Mouse (Mus musculus) forelimb bud, embryonic 11.5 days (tissue): ENCODE data around the gene Cyp2b19.
A peak's percentile ranks its signal among the peaks of the same experiment; 100 is the strongest.
"Not testable (repeated sequence)": the region's sequence is repeated elsewhere in the genome, so short reads cannot be mapped to it uniquely, and the experiment has no call there.

Experiments
- DNase-seq: peaks from one replicate; pipeline ENCODE4 v3.0.0-alpha.2; 2012; ENCODE audit warnings: low read depth, low spot score

Cyp2b19 gene

DNA sequence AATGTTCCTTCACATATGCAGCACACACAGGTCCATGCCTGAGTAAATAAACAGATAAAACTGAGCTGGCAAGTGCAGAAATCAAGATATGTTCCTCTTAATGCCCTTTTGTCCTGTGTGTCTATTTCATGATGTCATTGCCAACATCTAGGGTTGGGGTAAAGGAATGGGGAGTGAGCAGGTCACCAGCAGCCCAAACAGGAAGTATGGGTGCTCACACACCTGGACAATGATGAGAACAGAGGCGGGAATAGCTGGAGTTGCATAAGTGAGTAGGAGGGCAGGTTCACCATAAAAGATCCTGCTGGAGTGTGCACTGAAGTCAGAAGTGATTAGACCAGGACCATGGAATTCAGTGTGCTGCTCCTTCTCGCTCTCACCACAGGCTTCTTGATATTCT lies at the start of gene Cyp2b19:
Cyp2b19 (plus strand) TSS at position 301 of the 400 bp plus-strand sequence.
- no peak for DNase-seq

DNA sequence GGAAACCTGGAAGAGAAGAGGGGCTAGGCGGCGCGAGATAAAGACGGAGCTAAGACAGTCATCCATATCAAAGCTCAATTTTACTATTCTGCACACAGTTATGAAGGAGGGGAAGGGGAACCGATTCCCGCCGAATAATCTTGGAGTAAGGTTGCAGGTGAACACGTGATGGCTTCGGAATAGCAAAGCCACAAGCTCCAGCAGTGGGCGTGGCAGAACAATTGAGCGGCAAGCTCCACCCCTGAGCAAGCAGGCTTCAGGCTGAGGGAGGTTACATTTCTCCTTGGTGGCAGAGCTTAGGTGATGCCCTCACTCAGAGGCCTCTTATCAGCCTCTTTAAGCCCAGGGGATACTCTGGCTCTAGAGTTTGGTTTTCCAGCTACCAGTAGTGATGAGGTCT lies 45.9 kb upstream of the Cyp2b19 start:
- no peak for DNase-seq

DNA sequence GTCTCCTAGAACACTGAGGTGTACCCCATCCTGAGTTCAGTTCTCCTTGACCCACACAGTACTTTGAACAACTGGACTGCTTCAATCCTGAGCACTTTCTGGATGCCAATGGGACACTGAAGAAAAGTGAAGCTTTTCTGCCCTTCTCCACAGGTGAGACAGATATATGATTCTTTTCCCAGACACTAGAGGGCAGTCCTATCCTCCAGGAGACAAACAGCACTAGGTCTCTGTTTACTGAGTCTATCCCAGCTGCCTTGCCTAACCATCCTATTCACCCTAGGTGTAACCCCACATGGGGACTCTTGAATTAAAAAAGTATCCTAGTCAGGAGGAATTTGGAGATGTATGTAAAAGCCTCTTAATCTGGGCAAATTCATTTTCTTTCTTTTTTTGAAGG lies 18.0 kb upstream of the Cyp2b19 start:
- DNase-seq: no peak

DNA sequence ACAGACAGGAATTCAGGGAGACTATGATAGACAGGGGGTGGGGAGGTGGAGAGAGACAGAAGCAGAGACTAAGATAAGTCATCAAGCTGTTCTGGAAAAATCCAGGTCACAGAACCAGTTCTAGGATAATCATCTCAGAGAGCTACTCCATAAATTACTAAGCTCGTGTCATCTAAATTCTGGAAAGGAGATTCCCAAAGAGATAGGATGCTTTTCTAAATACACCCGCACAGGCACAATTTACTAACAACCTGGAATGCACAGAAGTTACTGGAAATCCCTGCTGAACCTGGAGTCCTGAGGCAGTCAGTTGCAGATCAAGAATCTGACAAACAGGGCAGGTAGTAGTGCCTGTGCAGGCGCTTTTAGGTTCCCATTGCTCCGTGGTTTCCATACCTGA lies 13.0 kb upstream of the Cyp2b19 start:
- no peak for DNase-seq

DNA sequence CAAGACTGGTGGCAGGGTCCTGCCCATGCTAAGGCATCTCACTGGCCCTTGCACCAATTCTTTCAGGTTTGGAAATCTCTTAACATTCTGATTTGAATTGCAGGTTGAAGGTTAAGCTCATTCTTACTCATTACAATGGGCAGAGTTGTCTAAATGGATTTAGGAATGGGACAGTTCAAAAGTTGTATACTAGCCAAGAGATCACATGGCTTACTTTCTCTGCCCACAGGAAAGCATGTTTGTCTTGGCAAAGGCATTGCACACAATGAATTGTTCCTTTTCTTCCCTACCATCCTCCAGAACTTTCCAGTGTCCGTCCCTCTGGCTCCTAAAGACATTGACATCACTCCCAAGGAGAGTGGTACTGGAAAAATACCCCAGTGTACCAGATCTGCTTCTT lies 11.5 kb upstream of the Cyp2b19 start:
- DNase-seq: no peak

DNA sequence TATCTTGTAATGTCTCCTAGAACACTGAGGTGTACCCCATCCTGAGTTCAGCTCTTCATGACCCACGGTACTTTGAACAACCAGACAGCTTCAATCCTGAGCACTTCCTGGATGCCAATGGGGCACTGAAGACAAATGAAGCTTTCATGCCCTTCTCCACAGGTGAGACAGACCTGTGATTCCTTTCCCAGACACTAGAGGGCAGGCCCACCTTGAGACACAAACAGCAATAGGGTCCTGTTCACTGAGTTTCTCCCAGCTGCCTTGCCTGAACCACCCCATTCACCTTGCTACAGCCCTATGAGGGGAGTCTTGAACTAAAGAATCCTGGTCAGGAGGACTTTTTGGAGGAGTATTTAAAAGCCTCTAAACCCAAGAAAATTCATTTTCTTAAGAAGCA lies 10.1 kb downstream of the Cyp2b19 start:
- no peak for DNase-seq

DNA sequence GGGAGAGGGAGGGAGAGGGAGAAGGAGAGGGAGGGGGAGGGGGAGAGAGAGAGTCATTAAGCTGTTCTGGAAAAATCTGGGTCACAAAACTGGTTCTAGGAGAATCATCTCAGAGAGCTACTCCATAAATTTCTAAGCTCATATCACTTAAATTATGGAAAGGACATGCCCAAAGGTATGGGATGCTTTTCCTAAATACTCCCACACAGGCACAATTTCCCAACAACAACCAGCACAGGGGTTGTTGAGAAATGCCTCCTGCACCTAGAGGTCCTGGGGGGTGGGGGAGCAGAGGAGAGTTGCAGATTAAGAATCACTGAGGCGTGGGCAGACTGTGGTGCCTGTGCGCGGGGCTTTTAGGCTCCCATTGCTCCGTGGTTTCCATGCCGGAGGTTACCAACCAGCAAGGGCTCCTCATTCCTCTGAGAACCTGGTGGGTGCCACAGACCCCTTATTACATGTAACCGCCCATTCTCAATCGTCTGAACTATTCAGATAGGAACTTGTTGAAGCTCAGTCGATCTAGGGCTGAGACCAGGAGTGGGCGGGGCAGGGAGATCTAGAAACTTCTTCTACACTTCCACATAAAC lies 13.0 kb downstream of the Cyp2b19 start:
- no peak for DNase-seq

DNA sequence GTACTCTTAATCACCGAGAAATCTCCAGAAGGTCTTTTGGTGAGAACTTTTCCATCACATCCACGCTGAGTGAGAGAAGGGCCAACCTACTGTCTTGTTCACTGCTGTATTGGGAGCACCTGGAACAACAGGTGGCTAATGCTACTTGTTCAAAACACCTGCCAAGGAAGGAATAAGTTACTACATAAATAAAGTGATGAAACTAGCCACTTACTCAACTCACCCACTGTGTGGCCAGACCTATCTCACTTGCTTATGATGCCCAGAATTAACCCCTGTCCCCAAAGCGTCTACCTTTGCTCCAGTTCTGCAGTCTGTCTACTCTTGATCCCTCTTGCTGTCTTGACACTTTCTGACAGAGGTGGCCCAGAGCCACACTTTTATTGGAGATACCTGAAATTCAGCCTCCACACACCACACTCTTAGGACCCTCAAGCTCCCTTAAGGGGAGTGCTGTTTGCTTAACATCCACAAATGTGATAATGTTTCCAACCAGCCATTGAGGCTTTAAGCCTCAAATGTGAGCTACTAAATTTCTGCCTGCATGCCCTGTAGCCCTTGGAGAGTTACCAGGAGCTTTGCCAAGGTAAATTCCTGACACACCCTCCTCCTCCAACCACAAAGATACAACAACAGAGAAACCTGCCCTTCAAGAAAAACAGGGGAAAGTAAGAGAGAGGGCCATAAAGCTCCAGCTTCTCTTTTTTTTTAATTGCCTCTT lies 16.1 kb downstream of the Cyp2b19 start:
- no peak for DNase-seq

DNA sequence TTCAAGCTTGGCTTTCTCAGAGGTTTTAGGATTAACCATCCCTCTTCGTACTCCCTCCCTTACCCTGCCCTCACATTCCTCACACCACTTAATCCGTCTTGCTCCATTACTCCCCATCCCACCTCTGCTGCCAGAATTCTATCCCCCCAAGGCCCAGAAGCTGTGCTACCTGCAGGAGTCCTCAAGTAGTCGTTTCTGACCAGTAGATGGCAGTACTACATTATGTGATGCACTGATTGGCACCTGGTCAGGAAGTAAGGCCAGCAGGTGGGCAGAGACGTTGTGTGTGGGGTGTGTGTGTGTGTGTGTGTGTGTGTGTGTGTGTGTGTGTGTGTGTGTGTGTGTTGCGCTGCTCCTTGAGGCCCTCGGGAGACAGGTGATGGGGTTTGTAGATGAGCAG lies 18.9 kb downstream of the Cyp2b19 start:
- no peak for DNase-seq

DNA sequence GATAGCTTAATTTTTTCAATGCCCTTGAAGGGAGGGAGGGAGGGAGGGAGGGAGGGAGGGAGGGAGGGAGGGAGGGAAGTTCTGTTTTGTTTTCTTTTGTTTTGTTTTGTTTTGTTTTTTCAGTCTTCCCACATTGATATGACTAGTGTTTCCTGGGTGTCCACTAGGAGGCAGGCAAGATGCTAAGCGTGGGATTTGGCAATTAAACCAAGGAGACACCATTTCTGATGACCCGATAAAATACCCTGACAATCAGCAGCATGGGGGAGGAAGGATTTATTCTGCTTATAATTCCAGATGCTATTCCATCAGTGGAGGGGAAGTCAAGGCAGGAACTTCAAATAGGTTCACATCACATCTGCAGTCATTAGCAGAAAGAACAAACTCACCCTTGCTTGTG lies 20.9 kb downstream of the Cyp2b19 start:
- no peak for DNase-seq

DNA sequence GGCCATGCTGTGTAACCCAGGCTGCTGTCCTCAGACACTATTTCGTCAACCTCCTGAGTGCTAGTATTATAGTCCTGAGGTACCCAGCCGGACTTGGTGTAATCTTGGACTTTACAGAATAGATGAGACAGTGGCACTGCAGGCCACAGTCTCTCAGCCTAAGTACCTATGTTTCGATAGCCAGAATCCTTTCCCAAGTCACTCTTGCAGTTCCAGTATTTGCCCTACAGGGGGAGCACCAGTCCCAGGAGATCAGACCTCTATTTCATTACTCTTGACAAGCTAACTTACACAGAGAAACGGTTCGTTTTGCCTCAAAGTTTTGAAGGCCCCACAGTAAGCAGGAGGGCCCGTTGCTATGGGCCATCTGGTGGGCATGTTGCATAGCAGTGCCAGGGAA lies 21.5 kb downstream of the Cyp2b19 start:
- peak; percentile 51 for DNase-seq

DNA sequence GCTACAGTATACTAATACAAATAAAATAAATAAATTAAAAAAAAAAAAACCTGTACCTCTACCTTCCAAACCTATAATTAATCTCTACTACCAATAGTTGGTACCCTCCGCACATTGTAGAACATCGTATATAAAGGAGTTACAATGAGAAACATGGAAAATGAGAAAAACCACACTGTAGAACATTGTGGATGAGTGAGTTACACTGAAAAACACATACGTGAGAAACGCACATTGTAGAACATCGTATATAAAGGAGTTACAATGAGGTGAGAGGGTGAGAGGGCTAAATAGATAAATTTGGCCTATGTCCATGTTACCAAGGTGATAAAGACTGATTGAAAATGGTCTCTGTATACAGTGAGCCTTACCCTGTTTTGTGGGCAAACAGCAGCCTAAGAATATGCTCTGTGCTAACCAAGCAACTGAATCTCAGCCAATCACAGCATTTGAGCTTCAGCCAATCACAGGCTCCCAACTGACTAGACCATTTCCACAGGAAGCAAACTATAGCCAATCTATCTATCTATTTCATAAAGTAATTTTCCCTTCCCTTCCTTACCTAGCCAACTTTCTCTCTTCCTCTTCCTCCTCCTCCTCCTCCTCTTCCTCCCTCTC lies 23.0 kb downstream of the Cyp2b19 start:
- DNase-seq: peak; percentile 32

DNA sequence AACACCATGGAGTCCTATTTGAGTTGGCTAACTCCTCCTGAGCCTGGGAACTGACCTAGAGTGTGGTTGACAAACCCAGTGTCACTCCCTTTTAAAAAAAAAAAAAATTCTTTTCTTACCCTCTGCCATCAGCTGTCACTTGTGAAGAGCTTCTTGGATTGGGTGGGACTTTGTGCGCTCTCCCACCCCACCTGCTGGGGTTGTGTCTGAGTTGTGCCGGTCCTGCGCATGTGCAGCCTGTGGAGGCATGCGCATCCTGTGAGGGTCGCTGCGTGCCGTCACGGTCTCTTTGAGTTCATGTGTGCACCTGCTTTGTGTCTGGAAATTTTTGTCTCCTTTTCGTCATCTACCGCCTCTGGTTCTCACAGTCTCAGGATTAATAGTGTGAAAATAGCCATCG lies 23.6 kb downstream of the Cyp2b19 start:
- no peak for DNase-seq

DNA sequence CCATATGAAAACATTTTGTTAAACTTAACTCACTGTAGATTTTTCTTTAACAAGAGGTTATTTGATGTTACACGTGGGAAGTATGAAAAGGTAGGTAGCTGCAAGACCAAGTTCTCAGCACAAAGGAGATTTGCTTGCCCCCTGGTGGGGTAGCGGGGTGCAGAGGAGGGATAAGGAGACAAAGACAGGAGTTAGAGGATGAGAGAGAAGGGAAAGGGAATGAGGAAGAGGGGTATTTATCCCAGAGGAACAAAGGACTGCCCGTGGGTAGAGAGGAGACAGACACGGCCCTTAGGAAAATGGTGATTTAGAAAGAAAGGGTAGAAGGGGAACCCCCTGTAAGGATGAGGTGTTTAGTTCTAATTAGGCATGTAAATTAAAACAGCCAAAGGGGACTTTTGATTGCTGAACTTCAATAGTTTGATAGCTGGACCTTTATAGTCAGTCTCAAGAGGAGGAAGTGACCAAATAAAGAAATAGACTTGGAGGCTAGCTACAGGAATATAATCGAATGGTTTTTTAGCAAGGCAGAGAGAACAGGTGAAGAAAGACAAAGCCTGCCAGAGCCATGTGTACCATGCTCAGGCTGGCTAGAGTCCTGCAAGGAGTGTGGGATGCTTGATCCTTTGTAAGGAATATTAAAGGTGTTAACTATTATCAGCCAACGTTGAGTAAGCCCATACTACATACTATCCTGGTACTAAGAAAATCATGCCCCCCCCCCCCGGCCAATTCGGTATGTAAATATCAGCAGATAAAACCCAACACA lies 24.2 kb downstream of the Cyp2b19 start:
- no peak for DNase-seq

DNA sequence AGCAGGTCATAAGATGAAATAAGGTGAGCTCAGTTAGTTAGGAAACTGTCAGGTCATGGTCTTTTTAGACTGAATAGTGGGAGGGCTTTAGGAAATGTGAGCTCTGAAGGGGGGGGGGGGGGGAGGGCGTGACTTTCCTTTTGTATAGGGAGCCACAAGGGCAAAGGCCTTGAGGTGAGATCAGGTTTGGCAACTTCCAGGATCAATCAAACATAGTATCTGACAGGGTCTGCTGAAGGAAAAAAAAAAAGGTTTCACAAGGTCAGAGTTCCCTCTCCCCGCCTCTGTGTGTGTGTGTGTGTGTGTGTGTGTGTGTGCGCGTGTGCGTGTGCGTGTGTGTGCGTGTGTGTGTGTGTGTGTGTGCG lies 24.8 kb downstream of the Cyp2b19 start:
- no peak for DNase-seq

DNA sequence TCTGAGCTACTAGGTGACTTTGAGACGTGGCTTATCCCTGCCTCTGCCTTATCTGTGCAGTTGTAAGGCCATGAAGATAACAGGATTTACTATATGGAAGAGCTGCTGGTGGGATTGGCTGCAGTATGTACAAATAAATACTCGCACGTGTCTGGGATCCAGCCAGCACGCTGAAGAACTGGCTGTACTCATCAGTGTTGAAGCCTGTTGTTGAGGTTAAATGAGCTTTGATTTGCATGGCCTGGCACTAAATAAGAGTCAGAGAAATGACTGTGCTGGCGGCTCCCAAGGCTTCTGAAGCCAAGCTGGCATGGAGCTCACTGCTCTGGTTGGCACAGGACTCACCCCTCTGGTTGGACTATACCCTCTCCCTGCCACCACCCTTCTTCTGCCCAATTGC lies 26.2 kb downstream of the Cyp2b19 start:
- DNase-seq: no peak

DNA sequence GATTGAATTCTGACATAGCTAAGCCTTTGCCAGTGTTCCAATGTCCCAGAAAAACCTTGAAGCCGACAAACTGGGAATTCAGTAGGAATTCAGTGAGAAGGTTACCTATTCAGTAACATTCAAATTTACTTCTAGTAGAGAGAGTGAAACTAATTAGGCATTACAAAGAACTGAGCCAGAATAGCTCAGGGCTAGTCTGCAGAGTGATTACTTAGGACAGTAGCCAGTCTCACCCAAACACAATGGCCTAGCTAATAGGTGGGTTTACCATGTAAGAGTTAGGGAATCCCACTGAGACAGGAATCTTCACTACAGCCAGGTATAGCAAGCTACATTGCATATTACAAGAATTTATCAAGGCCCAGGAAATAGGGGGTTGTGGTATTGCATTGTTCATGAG lies 29.1 kb downstream of the Cyp2b19 start:
- not testable (repeated sequence) for DNase-seq

DNA sequence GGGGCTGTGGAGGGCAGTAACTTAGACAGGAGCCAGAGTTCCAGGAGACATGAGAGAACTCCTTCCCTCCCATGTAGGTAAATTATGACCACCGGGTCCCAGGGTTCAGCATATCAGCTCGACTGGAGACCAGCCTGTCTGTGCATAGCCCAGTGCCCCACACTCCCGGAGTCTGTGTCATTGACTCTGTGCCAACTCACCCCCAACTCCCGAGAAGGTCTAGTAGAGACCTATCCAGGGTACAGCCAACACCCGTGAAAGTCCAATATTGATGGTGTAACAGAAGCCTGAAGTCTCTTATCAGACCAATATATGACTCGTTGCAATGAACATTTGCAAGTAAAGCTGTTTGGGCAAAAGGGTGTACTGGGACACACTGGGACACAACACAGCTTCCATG lies 33.0 kb downstream of the Cyp2b19 start:
- DNase-seq: no peak

DNA sequence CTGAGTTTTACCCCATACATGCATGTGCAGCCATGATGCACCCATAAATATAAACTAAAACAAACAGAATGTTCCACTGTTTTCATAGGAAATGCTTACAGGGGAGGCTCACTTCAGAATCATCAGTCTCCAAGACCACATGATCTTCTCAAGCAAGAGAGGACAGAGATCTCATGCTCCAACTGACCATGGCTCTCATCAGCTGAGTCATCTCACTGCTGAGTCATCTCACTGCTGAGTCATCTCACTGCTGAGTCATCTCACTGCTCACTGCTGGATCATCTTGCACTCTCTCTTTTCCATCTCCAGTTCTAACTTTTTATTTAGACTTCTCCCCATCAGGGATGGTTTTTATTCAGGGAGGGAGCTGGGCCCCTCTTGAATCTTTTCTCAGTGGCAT lies 43.2 kb downstream of the Cyp2b19 start:
- no peak for DNase-seq

DNA sequence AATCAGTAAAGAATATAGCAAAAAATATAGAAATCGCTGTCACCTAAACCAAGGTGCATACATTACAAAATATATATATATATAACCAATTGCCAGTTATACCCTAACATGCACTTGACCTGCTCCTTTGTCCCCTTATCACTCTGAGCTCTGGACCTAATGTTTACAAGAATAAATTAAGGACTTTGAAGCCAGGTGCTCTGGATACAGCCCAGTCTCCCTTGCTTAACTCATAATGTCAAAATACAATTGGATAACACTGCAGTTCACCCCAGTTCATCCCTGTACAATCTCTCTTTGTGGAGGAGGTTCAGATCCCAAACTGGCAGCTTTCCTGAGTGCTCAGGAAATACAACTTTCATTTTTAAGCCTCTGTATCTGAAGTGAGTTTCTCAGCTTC lies 44.1 kb downstream of the Cyp2b19 start:
- no peak for DNase-seq

DNA sequence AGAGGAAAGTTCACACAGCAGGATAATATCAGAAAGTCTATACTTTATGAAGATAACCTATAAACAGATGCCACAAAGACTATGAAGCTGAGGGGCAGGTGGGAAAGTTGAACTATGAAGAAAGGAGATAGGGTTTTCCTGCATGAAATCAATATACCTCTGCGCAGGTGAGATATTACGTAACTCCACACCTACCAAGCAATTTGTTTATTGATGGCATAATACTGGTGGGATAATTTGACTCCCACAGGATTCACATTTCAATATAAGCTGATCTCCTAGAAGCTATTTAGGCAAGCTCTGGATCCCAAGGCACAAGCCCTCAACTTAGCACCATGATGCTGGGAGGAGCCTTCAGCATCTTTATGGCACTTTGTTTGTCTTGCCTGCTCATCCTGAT lies 51.6 kb downstream of the Cyp2b19 start, which contains the start of gene Cyp2g1:
Cyp2g1 (plus strand) TSS at position 301 of the 400 bp plus-strand sequence.
- DNase-seq: no peak
